Mouse (Mus musculus): ENCODE results near the gene Efl1. TPM values are rescaled to one million over a fixed set of nuclear protein-coding genes. Genes with fewer than 3 reads are reported as not detected.
"Not testable (repeated sequence)": the region's sequence is repeated elsewhere in the genome, so short reads cannot be mapped to it uniquely, and the experiment has no call there.

The Efl1 gene
- polyA plus RNA-seq, 1 experiment from 2014 or later: 20.1 TPM

- Histone ChIP-seq H3K4me2 (no peak overlapping the region), H3K36me3 (no peaks in the 10 kb centered on the region), H3K9ac (no peak overlapping the region), H3K4me1 (peaks cover 22% of the 10 kb centered on the region), H3K27me3 (no peaks in the 10 kb centered on the region), H3K27ac (no peak overlapping the region), H3K9me3 (replicated peaks) (no peaks in the 10 kb centered on the region), H3K4me3 (replicated peaks) (no peak overlapping the region)
- no peak for ATAC-seq (replicated peaks; ENCODE audit: low FRiP score)
- WGBS: 16% methylated on average over 7 of the region's 7 CpGs
These were observed 72.5 kb downstream of the Efl1 start for GRCm38 (mm10) chr7:82720906-82721305.

DNA sequence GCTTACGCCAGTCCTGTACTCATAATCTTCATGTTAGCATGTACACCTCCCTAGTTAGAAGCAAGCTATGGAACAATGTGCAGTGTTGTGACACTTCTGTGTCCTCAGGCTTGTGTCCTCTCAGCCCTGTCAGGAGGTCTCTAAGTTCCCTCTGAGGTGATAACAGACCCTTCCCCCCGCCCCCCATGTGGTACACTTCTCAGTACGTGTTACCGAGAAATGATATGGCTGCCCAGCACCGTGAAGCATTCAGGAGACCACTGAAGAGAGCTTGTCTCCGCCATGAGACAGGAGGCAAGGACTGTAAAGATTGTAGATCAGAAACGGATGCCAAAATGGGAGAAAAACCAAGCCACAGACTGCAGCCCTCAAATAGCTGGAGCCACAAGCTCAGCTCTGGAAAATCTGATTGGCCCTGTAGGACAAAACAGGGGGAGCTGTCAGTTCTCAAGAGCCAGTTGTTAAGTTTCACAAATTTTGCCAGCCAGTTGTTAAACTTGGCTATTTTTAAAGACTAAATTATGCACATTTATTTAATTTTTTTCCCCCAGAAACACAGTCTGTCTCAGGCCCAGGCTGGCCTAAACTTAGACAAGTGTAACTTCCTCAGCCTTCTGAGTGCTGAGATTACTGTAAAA lies 74.2 kb downstream of the Efl1 start:
- Histone ChIP-seq H3K36me3 (no peaks in the 10 kb centered on the region), H3K27me3 (no peaks in the 10 kb centered on the region), H3K4me1 (peaks cover 15% of the 10 kb centered on the region), H3K4me3 (replicated peaks) (no peak overlapping the region), H3K27ac (no peak overlapping the region), H3K9ac (no peak overlapping the region), H3K9me3 (replicated peaks) (no peaks in the 10 kb centered on the region), H3K4me2 (no peak overlapping the region)
- no peak for ATAC-seq (replicated peaks; ENCODE audit: low FRiP score)
- 84% methylated on average over 7 of the region's 7 CpGs for WGBS

DNA sequence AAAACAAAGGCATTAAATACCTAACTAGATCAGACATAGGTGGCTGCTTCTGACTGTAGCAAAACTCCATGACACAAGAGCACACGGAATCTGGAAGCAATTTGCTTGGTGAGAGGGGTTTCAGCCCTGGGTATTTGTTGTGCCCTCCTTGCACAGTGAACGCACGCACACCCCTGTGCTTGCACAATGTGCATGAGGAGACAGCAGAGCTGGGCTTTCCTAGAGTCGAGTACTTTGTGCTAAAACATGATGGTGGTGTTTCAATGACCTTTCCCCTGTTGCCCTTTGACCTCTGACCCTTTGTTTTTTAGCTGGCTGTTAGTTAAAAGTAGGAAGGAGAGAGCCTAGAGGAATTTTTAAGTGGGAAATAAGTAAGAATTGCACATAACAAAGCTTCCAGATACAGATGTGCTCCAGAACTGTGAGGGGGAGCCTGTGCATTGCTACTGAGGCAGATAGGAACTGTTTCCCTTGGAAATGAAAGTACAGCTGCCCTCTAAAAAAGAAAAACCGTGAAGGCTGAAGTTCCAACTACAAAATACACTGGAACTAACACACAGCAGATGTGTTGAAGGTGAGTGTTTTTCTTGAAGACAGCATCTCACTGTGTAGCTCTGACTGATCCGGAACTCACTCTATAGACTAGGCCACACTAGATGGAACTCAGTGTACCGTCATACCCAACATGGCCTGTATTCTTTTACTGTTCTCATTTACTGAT lies 74.9 kb downstream of the Efl1 start:
- ATAC-seq (replicated peaks; ENCODE audit: low FRiP score): no peak
- Histone ChIP-seq H3K9ac (no peak overlapping the region), H3K27ac (no peak overlapping the region), H3K36me3 (no peaks in the 10 kb centered on the region), H3K9me3 (replicated peaks) (no peaks in the 10 kb centered on the region), H3K27me3 (no peaks in the 10 kb centered on the region), H3K4me1 (peaks cover 15% of the 10 kb centered on the region), H3K4me2 (no peak overlapping the region), H3K4me3 (replicated peaks) (no peak overlapping the region)
- WGBS: 75% methylated on average over 7 of the region's 7 CpGs

GRCm38 (mm10) chr7:82724491-82724890 lies 76.1 kb downstream of the Efl1 start:
- peaks cover 14% of the 10 kb centered on the region for H3K4me1 ChIP-seq
- no peak overlapping the region for H3K4me3 ChIP-seq (replicated peaks)
- no peak overlapping the region for H3K4me2 ChIP-seq
- no peaks in the 10 kb centered on the region for H3K9me3 ChIP-seq (replicated peaks)
- H3K36me3 ChIP-seq: no peaks in the 10 kb centered on the region
- H3K9ac ChIP-seq: no peak overlapping the region
- H3K27me3 ChIP-seq: no peaks in the 10 kb centered on the region
- 68% methylated on average over 3 of the region's 3 CpGs for WGBS
- no peak for ATAC-seq (replicated peaks; ENCODE audit: low FRiP score)
- H3K27ac ChIP-seq: no peak overlapping the region

DNA sequence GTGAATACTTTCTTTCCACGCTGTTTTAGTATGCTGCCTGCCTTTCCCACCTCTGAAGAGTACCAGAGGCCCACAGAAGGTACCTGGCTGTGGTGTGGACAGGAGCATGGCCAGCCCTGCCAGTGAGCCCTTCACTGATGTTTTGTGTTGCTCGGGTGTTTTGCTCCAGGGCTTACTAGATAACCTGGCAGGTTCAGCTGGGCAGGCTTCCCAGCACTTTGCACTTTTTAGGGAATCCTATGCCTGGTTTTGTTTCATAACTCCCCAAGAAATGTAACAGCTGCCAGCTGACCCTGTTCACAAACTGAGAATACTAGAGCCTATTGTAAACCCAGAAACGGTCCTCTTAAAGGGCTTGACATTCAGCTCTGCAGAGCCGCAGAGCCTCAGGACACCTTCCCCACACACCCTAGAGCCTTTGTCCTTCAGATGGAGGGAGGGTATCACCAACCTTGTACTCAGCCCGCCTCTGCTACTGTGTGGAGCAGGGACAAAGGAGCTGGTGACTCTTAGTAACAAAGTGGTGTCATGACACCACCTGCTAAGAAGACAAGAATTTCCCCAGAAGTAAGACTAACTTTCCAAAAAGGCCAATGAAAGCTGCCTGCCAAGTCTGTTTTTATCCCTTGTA lies 76.7 kb downstream of the Efl1 start:
- H3K36me3 ChIP-seq: no peaks in the 10 kb centered on the region
- H3K4me3 ChIP-seq (replicated peaks): no peak overlapping the region
- ATAC-seq (replicated peaks; ENCODE audit: low FRiP score): no peak
- H3K9ac ChIP-seq: no peak overlapping the region
- 69% methylated on average over 5 of the region's 5 CpGs for WGBS
- H3K9me3 ChIP-seq (replicated peaks): no peaks in the 10 kb centered on the region
- H3K4me1 ChIP-seq: peaks cover 9% of the 10 kb centered on the region
- no peaks in the 10 kb centered on the region for H3K27me3 ChIP-seq
- H3K4me2 ChIP-seq: no peak overlapping the region
- no peak overlapping the region for H3K27ac ChIP-seq

GRCm38 (mm10) chr7:82725741-82726450 lies 77.5 kb downstream of the Efl1 start:
- whole genome bisulfite sequencing: 51% methylated on average over 14 of the region's 14 CpGs
- Histone ChIP-seq H3K27ac (no peak overlapping the region), H3K27me3 (no peaks in the 10 kb centered on the region), H3K36me3 (no peaks in the 10 kb centered on the region), H3K4me1 (peaks cover 4% of the 10 kb centered on the region), H3K9me3 (replicated peaks) (no peaks in the 10 kb centered on the region), H3K4me3 (replicated peaks) (no peak overlapping the region), H3K4me2 (no peak overlapping the region), H3K9ac (no peak overlapping the region)
- no peak for ATAC-seq (replicated peaks; ENCODE audit: low FRiP score)

DNA sequence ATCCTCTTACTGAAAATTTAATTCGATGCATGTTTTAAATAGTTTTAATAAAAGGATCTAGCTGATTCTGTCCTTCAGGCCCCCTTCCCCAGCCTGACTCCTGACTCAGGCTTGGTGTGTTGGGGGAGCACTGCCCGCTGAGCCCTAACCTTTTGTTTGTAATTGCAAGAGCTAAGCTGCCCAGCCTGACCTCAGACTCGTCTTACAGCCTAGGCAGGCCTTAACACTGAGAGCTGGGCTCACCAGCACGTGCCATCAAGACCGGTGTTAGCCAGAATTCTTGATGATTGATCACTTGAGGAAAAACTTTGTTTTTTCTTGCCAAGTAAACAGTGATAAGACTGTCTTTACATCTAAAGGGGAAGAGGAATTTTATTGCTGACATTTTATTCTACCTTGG lies 78.7 kb downstream of the Efl1 start:
- WGBS: 42% methylated on average over 5 of the region's 5 CpGs
- Histone ChIP-seq H3K4me2 (no peak overlapping the region), H3K4me1 (0 out of 2 replicates have a peak, but pooled peaks cover 2% of the 10 kb centered on the region), H3K27me3 (no peaks in the 10 kb centered on the region), H3K4me3 (replicated peaks) (no peak overlapping the region), H3K36me3 (no peaks in the 10 kb centered on the region), H3K9ac (no peak overlapping the region), H3K9me3 (replicated peaks) (no peaks in the 10 kb centered on the region), H3K27ac (no peak overlapping the region)
- ATAC-seq (replicated peaks; ENCODE audit: low FRiP score): no peak

GRCm38 (mm10) chr7:82729009-82729408 lies 80.6 kb downstream of the Efl1 start:
- not testable (repeated sequence) for H3K27me3 ChIP-seq; H3K4me2 ChIP-seq; H3K9ac ChIP-seq; ATAC-seq (replicated peaks; ENCODE audit: low FRiP score); H3K27ac ChIP-seq; H3K9me3 ChIP-seq (replicated peaks); H3K36me3 ChIP-seq; H3K4me3 ChIP-seq (replicated peaks)
- 0 out of 2 replicates have a peak, but pooled peaks cover 11% of the 10 kb centered on the region for H3K4me1 ChIP-seq
- WGBS: 84% methylated on average over 7 of the region's 8 CpGs

- ATAC-seq (replicated peaks; ENCODE audit: low FRiP score): no peak
- Histone ChIP-seq H3K27ac (no peak overlapping the region), H3K9ac (no peak overlapping the region), H3K4me3 (replicated peaks) (no peak overlapping the region), H3K27me3 (no peaks in the 10 kb centered on the region), H3K4me1 (0 out of 2 replicates have a peak, but pooled peaks cover 11% of the 10 kb centered on the region), H3K36me3 (peaks cover 8% of the 10 kb centered on the region; the same call in 1 of the 2 replicates), H3K4me2 (no peak overlapping the region), H3K9me3 (replicated peaks) (no peaks in the 10 kb centered on the region)
- 40% methylated on average over 5 of the region's 5 CpGs for WGBS
These were observed 84.7 kb downstream of the Efl1 start for GRCm38 (mm10) chr7:82733118-82733517.

- Histone ChIP-seq H3K27ac (no peak overlapping the region), H3K4me1 (0 out of 2 replicates have a peak, but pooled peaks cover 11% of the 10 kb centered on the region), H3K9ac (no peak overlapping the region), H3K4me3 (replicated peaks) (no peak overlapping the region), H3K9me3 (replicated peaks) (no peaks in the 10 kb centered on the region), H3K4me2 (no peak overlapping the region), H3K36me3 (peaks cover 8% of the 10 kb centered on the region; the same call in 1 of the 2 replicates), H3K27me3 (no peaks in the 10 kb centered on the region)
- ATAC-seq (replicated peaks; ENCODE audit: low FRiP score): no peak
- WGBS: 61% methylated on average over 6 of the region's 6 CpGs
These were observed 85.6 kb downstream of the Efl1 start for GRCm38 (mm10) chr7:82733995-82734394.

GRCm38 (mm10) chr7:82734748-82735600 lies 86.6 kb downstream of the Efl1 start:
- Histone ChIP-seq H3K27me3 (no peaks in the 10 kb centered on the region), H3K9ac (no peak overlapping the region), H3K4me2 (no peak overlapping the region), H3K27ac (no peak overlapping the region), H3K4me1 (0 out of 2 replicates have a peak, but pooled peaks cover 11% of the 10 kb centered on the region), H3K4me3 (replicated peaks) (no peak overlapping the region), H3K9me3 (replicated peaks) (no peaks in the 10 kb centered on the region), H3K36me3 (peaks cover 8% of the 10 kb centered on the region; the same call in 1 of the 2 replicates)
- no peak for ATAC-seq (replicated peaks; ENCODE audit: low FRiP score)
- WGBS: 83% methylated on average over 3 of the region's 3 CpGs

Measured in kidney, embryonic 15.5 days (tissue).